Mouse (Mus musculus) brain, embryonic 14.5 days (tissue): Measurements from ENCODE around the gene H2-Ab1. TPM values are rescaled to one million over a fixed set of nuclear protein-coding genes. Genes with fewer than 3 reads are reported as not detected.

Source experiments
- DNase-seq: peaks from one replicate; pipeline ENCODE4 v3.0.0-alpha.2; 2011; ENCODE audit warnings: low read depth
- CTCF ChIP-seq: fragments of 200-500 bp; IDR thresholded peaks from 2 replicates; pipeline ENCODE4 v1.5.1; 2012; ENCODE audit warnings: inconsistent platforms, mild to moderate bottlenecking, moderate library complexity, borderline replicate concordance; ENCODE audit not compliant: insufficient read depth, insufficient read length; ENCODE audit errors: extremely low read depth
- POLR2A ChIP-seq: fragments of 200-500 bp; IDR thresholded peaks from 2 replicates; pipeline ENCODE4 v1.6.1; 2012; ENCODE audit warnings: mild to moderate bottlenecking, inconsistent platforms, borderline replicate concordance; ENCODE audit not compliant: poor library complexity, insufficient read depth, insufficient read length, severe bottlenecking; ENCODE audit errors: extremely low read depth
- polyA plus RNA-seq: library from polyadenylated mRNA; depleted of rRNA; stranded (reverse); fragments of >200 nt; gene quantifications from 2 replicates; pipeline ENCODE4 v1.2.3, GENCODE M21; 2012

Gene H2-Ab1
- polyA plus RNA-seq, 1 experiment: 1.4 TPM

GRCm38 (mm10) chr17:34286999-34287398, 29.5 kb downstream of the H2-Ab1 start:
- no peak for DNase-seq
- TF ChIP-seq CTCF: no peak
- no peak for TF ChIP-seq POLR2A

- peak; percentile 77 for DNase-seq
- TF ChIP-seq POLR2A (no peak), CTCF (no peak)
Observed at GRCm38 (mm10) chr17:34287648-34288047, 30.2 kb downstream of the H2-Ab1 start, which contains the start of gene H2-Aa. TSS of gene H2-Aa (minus strand) at chr17:34287823.

- DNase-seq: no peak
- TF ChIP-seq CTCF (no peak), POLR2A (no peak)
Observed at GRCm38 (mm10) chr17:34288131-34288530, 30.6 kb downstream of the H2-Ab1 start.

- DNase-seq: peak; percentile 94
Observed at GRCm38 (mm10) chr17:34291609-34292008, 34.1 kb downstream of the H2-Ab1 start.

GRCm38 (mm10) chr17:34292570-34292969, 35.1 kb downstream of the H2-Ab1 start:
- no peak for TF ChIP-seq POLR2A
- TF ChIP-seq CTCF: no peak
- no peak for DNase-seq

More at GRCm38 (mm10) chr17:34291609-34292008, 34.1 kb downstream of the H2-Ab1 start:
- no peak for TF ChIP-seq CTCF
- no peak for TF ChIP-seq POLR2A

GRCm38 (mm10) chr17:34293533-34293932, 36.0 kb downstream of the H2-Ab1 start:
- TF ChIP-seq CTCF (no peak), POLR2A (no peak)
- DNase-seq: no peak

- no peak for TF ChIP-seq CTCF
- TF ChIP-seq POLR2A: no peak
- DNase-seq: no peak
Observed at GRCm38 (mm10) chr17:34294249-34294648, 36.8 kb downstream of the H2-Ab1 start.

- DNase-seq: no peak
- TF ChIP-seq POLR2A (no peak), CTCF (no peak)
Observed at GRCm38 (mm10) chr17:34295307-34295706, 37.8 kb downstream of the H2-Ab1 start.

- peak; percentile 91 for DNase-seq
- TF ChIP-seq CTCF: no peak
- TF ChIP-seq POLR2A: no peak
Observed at GRCm38 (mm10) chr17:34295891-34296794, 38.7 kb downstream of the H2-Ab1 start.

- DNase-seq: peak; percentile 32
- TF ChIP-seq CTCF (no peak), POLR2A (no peak)
Observed at GRCm38 (mm10) chr17:34299356-34299755, 41.9 kb downstream of the H2-Ab1 start.

GRCm38 (mm10) chr17:34300071-34300470, 42.6 kb downstream of the H2-Ab1 start:
- DNase-seq: no peak
- TF ChIP-seq POLR2A (no peak), CTCF (no peak)

- no peak for TF ChIP-seq CTCF
- TF ChIP-seq POLR2A: no peak
- no peak for DNase-seq
Observed at GRCm38 (mm10) chr17:34300691-34301566, 43.4 kb downstream of the H2-Ab1 start.
